Mouse (Mus musculus) spleen, adult 18-20 months (tissue): ENCODE measurements around the gene E030018B13Rik.

Experiments used
- DNase-seq, 2 experiments: peaks; one replicate each; pipeline ENCODE4 v3.0.0; 2022; ENCODE audit warnings: mixed read lengths in 2 of 2

Gene E030018B13Rik

DNA sequence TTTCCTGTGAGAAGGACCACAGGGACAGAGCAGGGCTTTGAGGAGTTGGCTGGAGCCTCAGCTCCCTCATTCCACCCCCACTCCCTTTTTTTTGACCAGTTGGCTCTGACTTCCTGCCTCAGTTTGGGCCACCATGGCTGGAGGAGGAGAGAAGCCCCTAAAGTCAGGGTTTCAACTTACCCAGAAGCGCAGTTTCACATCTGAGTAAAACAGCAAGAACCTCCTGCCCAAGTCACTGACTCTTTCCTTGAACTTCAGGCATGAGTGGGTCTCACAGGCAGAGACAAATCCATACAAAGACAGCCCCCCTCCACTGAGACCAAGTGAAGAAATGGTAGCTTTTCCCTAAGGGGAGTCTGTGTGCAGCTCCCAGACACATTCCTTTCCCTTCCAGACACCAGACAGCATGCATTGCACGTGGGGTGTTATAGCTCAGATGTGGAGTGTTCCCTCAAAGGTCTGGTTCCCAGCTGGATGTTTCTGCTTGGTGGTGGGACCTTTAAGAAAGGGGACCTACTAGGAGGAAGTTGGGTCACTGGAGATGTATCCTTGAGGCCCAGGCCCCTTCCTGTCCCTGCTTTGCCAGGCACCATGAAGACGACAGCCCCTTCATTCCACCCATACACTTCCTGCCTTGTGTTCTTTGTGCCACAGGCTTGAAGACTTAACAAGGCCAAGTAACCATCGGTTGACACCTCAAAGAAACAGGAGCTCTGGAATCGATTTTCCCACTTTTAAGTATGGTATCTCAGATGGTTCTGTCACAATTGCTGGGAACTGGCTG, 49.2 kb downstream of the E030018B13Rik start:
- no peak for DNase-seq

DNA sequence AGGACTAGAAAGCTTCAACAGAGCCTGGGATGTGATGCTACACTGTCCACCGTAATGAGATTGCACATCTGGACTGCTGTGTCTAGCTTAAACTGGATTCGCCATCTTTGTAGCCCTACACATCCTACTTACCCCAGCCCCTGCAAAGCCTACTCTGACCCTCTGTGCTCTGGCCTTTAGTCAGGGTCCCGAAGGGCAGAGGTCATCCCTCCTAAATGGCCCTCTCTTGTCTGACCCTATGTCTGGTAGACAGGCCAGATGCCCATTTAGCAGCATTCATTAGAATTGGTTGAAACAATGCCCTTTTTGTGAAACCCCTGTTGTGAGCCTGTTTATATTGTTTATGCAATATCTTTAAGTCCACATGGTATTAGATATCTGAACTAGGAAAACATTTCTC, 53.3 kb downstream of the E030018B13Rik start:
- no peak for DNase-seq
